Mouse (Mus musculus) heart, postnatal 0 days (tissue): Measurements from ENCODE around the gene Diexf. TPM values are rescaled to one million over a fixed set of nuclear protein-coding genes. Genes with fewer than 3 reads are reported as not detected.

Source experiments
- ATAC-seq: fragments of 200-750 bp; cut with Nextera tagmentation; 2 replicates; pipeline ENCODE4 v1.8.0; 2017; ENCODE audit warnings: low read depth, moderate number of reproducible peaks, moderate library complexity; ENCODE audit not compliant: insufficient read depth
- DNase-seq: peaks from one replicate; pipeline ENCODE4 v3.0.0-alpha.2; 2016; ENCODE audit warnings: low spot score
- H3K27ac ChIP-seq: fragments of 300-500 bp; sonication (generic); 2 replicates; pipeline ENCODE4 v1.5.1; 2014; ENCODE audit warnings: low read depth, mild to moderate bottlenecking
- H3K27me3 ChIP-seq: fragments of 300-500 bp; sonication (generic); 2 replicates; pipeline ENCODE4 v1.6.1; 2014; ENCODE audit warnings: low read length, mixed read lengths; ENCODE audit not compliant: control insufficient read depth, insufficient read depth
- H3K36me3 ChIP-seq: fragments of 300-500 bp; sonication (generic); replicated peaks from 2 replicates; pipeline ENCODE4 v1.6.1; 2014; ENCODE audit warnings: low read length, mixed read lengths; ENCODE audit not compliant: control insufficient read depth, insufficient read depth
- H3K4me1 ChIP-seq: fragments of 300-500 bp; sonication (generic); 2 replicates; pipeline ENCODE4 v1.6.1; 2014; ENCODE audit warnings: antibody characterized with exemption; ENCODE audit not compliant: control insufficient read depth, insufficient read depth
- H3K4me2 ChIP-seq: fragments of 300-500 bp; sonication (generic); 2 replicates; pipeline ENCODE4 v1.6.1; 2014; ENCODE audit warnings: low read depth, mild to moderate bottlenecking, low read length, moderate library complexity
- H3K4me3 ChIP-seq: fragments of 300-500 bp; sonication (generic); 2 replicates; pipeline ENCODE4 v1.5.1; 2014; ENCODE audit warnings: low read depth, low read length
- H3K9ac ChIP-seq: fragments of 300-500 bp; sonication (generic); replicated peaks from 2 replicates; pipeline ENCODE4 v1.6.1; 2014; ENCODE audit warnings: low read depth, low read length, mixed read lengths
- H3K9me3 ChIP-seq: fragments of 300-500 bp; sonication (generic); replicated peaks from 2 replicates; pipeline ENCODE4 v1.6.1; 2016; ENCODE audit warnings: low read length; ENCODE audit not compliant: control insufficient read depth
- CTCF ChIP-seq: IDR thresholded peaks from 2 replicates; pipeline ENCODE4 v1.5.1; 2016; ENCODE audit warnings: antibody characterized with exemption, control low read depth, low read depth
- EP300 ChIP-seq: IDR thresholded peaks from 2 replicates; pipeline ENCODE4 v1.6.1; 2016; ENCODE audit warnings: antibody characterized with exemption, low read depth
- WGBS: fragments of 180-500 bp; shearing (Covaris S2); extraction: QIAGEN DNeasy Blood & Tissue Kit; methylation state at CpG from one replicate; pipeline ENCODE4 v1.1.7; 2014; 5-methylcytosine and 5-hydroxymethylcytosine counted together
- polyA plus RNA-seq: library from polyadenylated mRNA; unstranded; fragments of >200 nt; fragmentation: Nextera tagmentation; extraction: Ambion mirVana; gene quantifications from 2 replicates; pipeline ENCODE4 v1.2.1, GENCODE M21; 2015
- total RNA-seq: library from RNA; depleted of rRNA; stranded (reverse); fragments of >200 nt; gene quantifications from 2 replicates; pipeline ENCODE4 v1.2.3, GENCODE M21; 2014; ENCODE audit warnings: low replicate concordance

The Diexf gene
- total and polyA plus RNA-seq, 2 experiments from 2014 or later = 2.8 to 6.3 TPM

GRCm38 (mm10) chr1:193156316-193157110 lies 26.4 kb upstream of the Diexf start:
- TF ChIP-seq CTCF (no peak), EP300 (no peak)
- no peaks in the 10 kb centered on the region for H3K9me3 ChIP-seq
- no peak overlapping the region for H3K4me3 ChIP-seq
- no peak overlapping the region for H3K9ac ChIP-seq
- no peak for ATAC-seq
- H3K36me3 ChIP-seq = no peaks in the 10 kb centered on the region
- WGBS = 46% methylated on average over 15 of the region's 15 CpGs
- H3K4me2 ChIP-seq = no peak overlapping the region
- peaks cover 14% of the 10 kb centered on the region; the same call in 1 of the 2 replicates for H3K4me1 ChIP-seq
- peaks cover 16% of the 10 kb centered on the region; the same call in 1 of the 2 replicates for H3K27me3 ChIP-seq
- DNase-seq = no peak
- H3K27ac ChIP-seq = peak overlapping the region; percentile 52

- no peak for ATAC-seq
- no peak overlapping the region for H3K9ac ChIP-seq
- H3K27me3 ChIP-seq = peaks cover 16% of the 10 kb centered on the region; the same call in 1 of the 2 replicates
Observed at GRCm38 (mm10) chr1:193153561-193153960, 23.5 kb upstream of the Diexf start.

GRCm38 (mm10) chr1:193152872-193153271 lies 22.8 kb upstream of the Diexf start, which contains the start of gene Irf6:
Gene Irf6 (plus strand): TSS chr1:193153111.
- DNase-seq = peak; percentile 59
- Histone ChIP-seq H3K27ac (no peak within 1 kb of the TSS), H3K4me3 (peak within 1 kb of the TSS; percentile 41), H3K27me3 (peaks cover 16% of the 10 kb centered on the region; the same call in 1 of the 2 replicates), H3K9ac (0 out of 2 replicates have a peak within 1 kb of the TSS, but pooled peaks have one; percentile 24), H3K4me2 (peak within 1 kb of the TSS; percentile 62), H3K9me3 (no peaks in the 10 kb centered on the region), H3K36me3 (no peaks in the 10 kb centered on the region), H3K4me1 (peaks cover 15% of the 10 kb centered on the region)
- WGBS = 2% methylated on average over 30 of the region's 30 CpGs
- peak; percentile 89 for ATAC-seq
- TF ChIP-seq EP300 (no peak), CTCF (no peak)

More at GRCm38 (mm10) chr1:193153561-193153960, 23.5 kb upstream of the Diexf start:
- no peaks in the 10 kb centered on the region for H3K36me3 ChIP-seq
- H3K9me3 ChIP-seq = no peaks in the 10 kb centered on the region
- 47% methylated on average over 16 of the region's 16 CpGs for WGBS
- TF ChIP-seq CTCF (no peak), EP300 (no peak)
- H3K4me2 ChIP-seq = peak overlapping the region; percentile 62
- peak overlapping the region; percentile 41 for H3K4me3 ChIP-seq
- H3K27ac ChIP-seq = no peak overlapping the region
- no peak for DNase-seq
- peaks cover 15% of the 10 kb centered on the region for H3K4me1 ChIP-seq

GRCm38 (mm10) chr1:193151134-193151533 lies 21.1 kb upstream of the Diexf start:
- Histone ChIP-seq H3K4me3 (no peak overlapping the region), H3K4me2 (0 out of 2 replicates have a peak overlapping the region, but pooled peaks have one; percentile 3)

GRCm38 (mm10) chr1:193149231-193149630 lies 19.2 kb upstream of the Diexf start:
- H3K36me3 ChIP-seq = no peaks in the 10 kb centered on the region
- TF ChIP-seq EP300 (no peak), CTCF (no peak)
- peaks cover 15% of the 10 kb centered on the region for H3K4me1 ChIP-seq
- ATAC-seq (no peak), DNase-seq (no peak)
- H3K27ac ChIP-seq = no peak overlapping the region
- no peak overlapping the region for H3K4me3 ChIP-seq
- WGBS = 49% methylated on average over 3 of the region's 3 CpGs
- no peak overlapping the region for H3K9ac ChIP-seq
- no peaks in the 10 kb centered on the region for H3K9me3 ChIP-seq
- H3K4me2 ChIP-seq = no peak overlapping the region
- peaks cover 14% of the 10 kb centered on the region; the same call in 1 of the 2 replicates for H3K27me3 ChIP-seq

More at GRCm38 (mm10) chr1:193151134-193151533, 21.1 kb upstream of the Diexf start:
- TF ChIP-seq EP300 = no peak
- TF ChIP-seq CTCF = no peak
- 0 out of 2 replicates have a peak, but pooled peaks have one; percentile 11 for ATAC-seq
- Histone ChIP-seq H3K9me3 (no peaks in the 10 kb centered on the region), H3K4me1 (peaks cover 15% of the 10 kb centered on the region), H3K27me3 (peaks cover 16% of the 10 kb centered on the region; the same call in 1 of the 2 replicates), H3K27ac (peak overlapping the region; percentile 35; the same call in 1 of the 2 replicates), H3K36me3 (no peaks in the 10 kb centered on the region), H3K9ac (no peak overlapping the region)
- 12% methylated on average over 7 of the region's 7 CpGs for WGBS
- DNase-seq = no peak
